Mouse (Mus musculus) CH12.LX (cell line): ENCODE measurements around the gene Gm10644. TPM values are rescaled to one million over a fixed set of nuclear protein-coding genes. Genes with fewer than 3 reads are reported as not detected.

Source experiments
- DNase-seq: peaks from one replicate; pipeline ENCODE4 v3.0.0-alpha.2; 2013; ENCODE audit errors: extremely low read depth
- H3K27ac ChIP-seq: 2 replicates; pipeline ENCODE4 v1.5.1; 2012; ENCODE audit warnings: low read depth, mild to moderate bottlenecking, control low read depth, moderate library complexity; ENCODE audit not compliant: insufficient read depth
- H3K27me3 ChIP-seq: replicated peaks from 2 replicates; pipeline ENCODE3; 2012; ENCODE audit warnings: inconsistent platforms
- H3K36me3 ChIP-seq, 2 experiments: replicated peaks in 1 of 2; 2 replicates each; pipeline versions ENCODE3 to v1.6.1; 2012; ENCODE audit warnings: inconsistent platforms in 1 of 2, low read length in 1 of 2, mild to moderate bottlenecking in 1 of 2, mixed read lengths in 1 of 2, moderate library complexity in 1 of 2; ENCODE audit not compliant: control insufficient read depth in 1 of 2, insufficient read depth in 1 of 2
- H3K4me1 ChIP-seq, 2 experiments: 2 replicates each; pipeline ENCODE4 v1.6.1; 2012; ENCODE audit warnings: inconsistent platforms in 1 of 2, moderate library complexity in 1 of 2; ENCODE audit not compliant: insufficient read depth in 2 of 2, control insufficient read depth in 1 of 2
- H3K4me2 ChIP-seq: 2 replicates; pipeline ENCODE4 v1.6.1; 2012; ENCODE audit warnings: low read depth, mild to moderate bottlenecking, control low read depth; ENCODE audit not compliant: poor library complexity, insufficient read depth, severe bottlenecking
- H3K4me3 ChIP-seq, 3 experiments: fragments of 150-350 bp in 1 of 3; sonication (generic) in 1 of 3; replicated peaks in 1 of 3; 2 replicates each; pipeline versions ENCODE3 to v1.5.1; 2011 to 2012; ENCODE audit warnings: low read depth in 2 of 3, low read length in 2 of 3, mild to moderate bottlenecking in 2 of 3, moderate library complexity in 2 of 3, control low read depth in 1 of 3, improper control_type of control experiment in 1 of 3, inconsistent platforms in 1 of 3, mixed read lengths in 1 of 3; ENCODE audit not compliant: poor library complexity in 1 of 3
- H3K79me2 ChIP-seq: replicated peaks from 2 replicates; pipeline ENCODE4 v1.6.1; 2012; ENCODE audit warnings: mild to moderate bottlenecking, moderate library complexity; ENCODE audit not compliant: control insufficient read depth, poor library complexity, insufficient read depth, severe bottlenecking; ENCODE audit errors: extremely low read depth
- H3K9ac ChIP-seq: 2 replicates; pipeline ENCODE4 v1.6.1; 2012; ENCODE audit warnings: low read depth, mild to moderate bottlenecking, control low read depth, moderate library complexity; ENCODE audit not compliant: insufficient read depth
- H3K9me3 ChIP-seq: replicated peaks from 2 replicates; pipeline ENCODE3; 2012; ENCODE audit warnings: low read length, inconsistent platforms, mixed read lengths
- BHLHE40 ChIP-seq: IDR thresholded peaks from 2 replicates; pipeline ENCODE4 v1.6.1; 2011; ENCODE audit warnings: mild to moderate bottlenecking, low read depth, low read length, improper control_type of control experiment
- CTCF ChIP-seq, 2 experiments: IDR thresholded peaks in 1 of 2; conservative IDR thresholded peaks in 1 of 2; 2 replicates each; pipeline ENCODE4 v1.5.1; 2011 to 2012; ENCODE audit warnings: low read depth in 2 of 2, low read length in 2 of 2, improper control_type of control experiment in 1 of 2, inconsistent platforms in 1 of 2, mild to moderate bottlenecking in 1 of 2, moderate library complexity in 1 of 2
- E2F4 ChIP-seq: IDR thresholded peaks from 2 replicates; pipeline ENCODE4 v1.6.1; 2011; ENCODE audit warnings: low read depth, low read length, improper control_type of control experiment; ENCODE audit not compliant: insufficient replicate concordance
- ELF1 ChIP-seq: IDR thresholded peaks from 2 replicates; pipeline ENCODE4 v1.6.1; 2014; ENCODE audit warnings: low read depth, mild to moderate bottlenecking, inconsistent platforms, low read length, improper control_type of control experiment
- EP300 ChIP-seq: IDR thresholded peaks from 2 replicates; pipeline ENCODE4 v1.6.1; 2011; ENCODE audit warnings: low read length, improper control_type of control experiment
- ETS1 ChIP-seq: conservative IDR thresholded peaks from 2 replicates; pipeline ENCODE4 v1.6.1; 2012; ENCODE audit warnings: low read depth, mild to moderate bottlenecking, inconsistent platforms, low read length, improper control_type of control experiment, moderate library complexity
- GABPA ChIP-seq: IDR thresholded peaks from 2 replicates; pipeline ENCODE4 v1.6.1; 2012; ENCODE audit warnings: low read depth, low read length, improper control_type of control experiment, inconsistent platforms; ENCODE audit not compliant: insufficient replicate concordance
- HCFC1 ChIP-seq: IDR thresholded peaks from 2 replicates; pipeline ENCODE4 v1.6.1; 2012; ENCODE audit warnings: low read depth, mild to moderate bottlenecking, inconsistent platforms, low read length, improper control_type of control experiment
- KAT2A ChIP-seq: IDR thresholded peaks from 2 replicates; pipeline ENCODE4 v1.6.1; 2012; ENCODE audit warnings: low read length, improper control_type of control experiment, inconsistent platforms; ENCODE audit not compliant: insufficient replicate concordance
- MAX ChIP-seq: IDR thresholded peaks from 2 replicates; pipeline ENCODE4 v1.6.1; 2011; ENCODE audit warnings: low read length, improper control_type of control experiment
- MAZ ChIP-seq: IDR thresholded peaks from 2 replicates; pipeline ENCODE4 v1.6.1; 2012; ENCODE audit warnings: low read depth, mild to moderate bottlenecking, inconsistent platforms, low read length, improper control_type of control experiment, moderate library complexity
- MXI1 ChIP-seq: IDR thresholded peaks from 2 replicates; pipeline ENCODE4 v1.6.1; 2011; ENCODE audit warnings: mild to moderate bottlenecking, low read depth, low read length, improper control_type of control experiment
- MYC ChIP-seq: IDR thresholded peaks from 2 replicates; pipeline ENCODE4 v1.6.1; 2011; ENCODE audit warnings: low read depth, mild to moderate bottlenecking, improper control_type of control experiment, low read length
- NELFE ChIP-seq: IDR thresholded peaks from 2 replicates; pipeline ENCODE4 v1.6.1; 2011; ENCODE audit warnings: low read depth, low read length, improper control_type of control experiment
- NRF1 ChIP-seq: IDR thresholded peaks from 2 replicates; pipeline ENCODE4 v1.6.1; 2014; ENCODE audit warnings: low read depth, mild to moderate bottlenecking, inconsistent platforms, low read length, improper control_type of control experiment, moderate library complexity
- PAX5 ChIP-seq: IDR thresholded peaks from 2 replicates; pipeline ENCODE4 v1.6.1; 2012; ENCODE audit warnings: low read length, inconsistent platforms, mixed read lengths
- POLR2AphosphoS2 ChIP-seq: IDR thresholded peaks from 2 replicates; pipeline ENCODE4 v1.6.1; 2011; ENCODE audit warnings: low read depth, low read length, improper control_type of control experiment
- RCOR1 ChIP-seq: conservative IDR thresholded peaks from 2 replicates; pipeline ENCODE4 v1.6.1; 2012; ENCODE audit warnings: low read depth, mild to moderate bottlenecking, inconsistent platforms, low read length, improper control_type of control experiment
- SIN3A ChIP-seq: IDR thresholded peaks from 2 replicates; pipeline ENCODE4 v1.6.1; 2012; ENCODE audit warnings: low read length, improper control_type of control experiment, inconsistent platforms
- TBP ChIP-seq: conservative IDR thresholded peaks from 2 replicates; pipeline ENCODE4 v1.6.1; 2011; ENCODE audit warnings: low read depth, low read length, improper control_type of control experiment
- USF1 ChIP-seq: IDR thresholded peaks from 2 replicates; pipeline ENCODE4 v1.6.1; 2014; ENCODE audit warnings: low read depth, mild to moderate bottlenecking, inconsistent platforms, low read length, improper control_type of control experiment
- USF2 ChIP-seq: conservative IDR thresholded peaks from 2 replicates; pipeline ENCODE4 v1.6.1; 2011; ENCODE audit warnings: low read depth, low read length, improper control_type of control experiment
- ZC3H11A ChIP-seq: IDR thresholded peaks from 2 replicates; pipeline ENCODE4 v1.6.1; 2012; ENCODE audit warnings: low read depth, mild to moderate bottlenecking, inconsistent platforms, low read length, improper control_type of control experiment
- ZMIZ1 ChIP-seq: IDR thresholded peaks from 2 replicates; pipeline ENCODE4 v1.6.1; 2012; ENCODE audit warnings: low read depth, mild to moderate bottlenecking, inconsistent platforms, low read length, improper control_type of control experiment
- ZNF384 ChIP-seq: IDR thresholded peaks from 2 replicates; pipeline ENCODE4 v1.6.1; 2012; ENCODE audit warnings: low read depth, low read length, improper control_type of control experiment, inconsistent platforms
- dilution Hi-C: fragments of 300-500 bp; cut with MboI; formaldehyde crosslinking; loops from 2 replicates; pipeline ENCODE4 v1.14.3; 2020; ENCODE audit warnings: low sequenced_read_pairs; ENCODE audit not compliant: extremely low pct_unique_long_range_greater_than_20kb, extremely low pct_ligation_motif_present
- in situ Hi-C: fragments of 300-500 bp; cut with MboI; formaldehyde crosslinking; loops from 3 replicates; pipeline ENCODE4 v1.14.3; 2019; ENCODE audit warnings: low sequenced_read_pairs, low pct_ligation_motif_present, low pct_unique_long_range_greater_than_20kb, mixed read lengths
- polyA plus RNA-seq: library from polyadenylated mRNA; unstranded; fragments of >175 nt; gene quantifications from 2 replicates; pipeline ENCODE4 v1.2.1, GENCODE M21; 2012; ENCODE audit warnings: low read depth; ENCODE audit not compliant: insufficient read length
- total RNA-seq, 2 experiments: library from RNA; depleted of rRNA; stranded (reverse); fragments of 300-350 nt in 1 of 2; fragments of >200 nt in 1 of 2; gene quantifications; 2 replicates each; pipeline ENCODE4 v1.2.3; 2012 to 2014

The Gm10644 gene
- total and polyA plus RNA-seq, 3 experiments = 0.44 to 1.7 (median 0.58) TPM

DNA sequence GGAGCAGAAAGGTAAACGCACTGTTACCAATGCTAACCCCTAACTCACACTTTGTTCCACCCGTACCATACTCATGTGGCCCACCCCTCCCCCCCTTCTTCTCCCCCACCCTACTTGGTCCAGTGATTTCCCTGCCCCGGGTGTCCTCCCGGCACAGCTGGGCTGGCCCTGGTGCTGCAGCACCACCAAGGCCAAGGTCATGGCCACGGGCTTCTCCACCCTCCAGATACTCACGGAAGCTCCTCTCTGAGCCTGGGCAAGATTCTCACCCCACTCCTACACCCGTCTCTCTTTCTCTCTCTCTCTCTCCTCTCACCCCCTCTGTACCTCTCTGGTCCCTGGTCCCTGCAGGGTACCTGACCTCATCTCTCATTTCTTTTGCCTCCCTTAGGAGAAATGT, 28.7 kb downstream of the Gm10644 start:
- no peaks in the 10 kb centered on the region for H3K27me3 ChIP-seq
- H3K79me2 ChIP-seq = no peaks in the 10 kb centered on the region
- dilution Hi-C loops = no loop called here
- TF ChIP-seq SIN3A = no peak
- TF ChIP-seq USF1 = no peak
- TF ChIP-seq, all 38 proteins: peak for 0
- in situ Hi-C loops = no loop called here
- Histone ChIP-seq H3K9me3 (no peaks in the 10 kb centered on the region), H3K36me3 (peaks cover 24 to 88% of the 10 kb centered on the region in 2 experiments), H3K4me1 (no peaks in the 10 kb centered on the region), H3K4me3 (no peak overlapping the region), H3K9ac (no peak overlapping the region), H3K4me2 (no peak overlapping the region), H3K27ac (no peak overlapping the region)
- DNase-seq = no peak

DNA sequence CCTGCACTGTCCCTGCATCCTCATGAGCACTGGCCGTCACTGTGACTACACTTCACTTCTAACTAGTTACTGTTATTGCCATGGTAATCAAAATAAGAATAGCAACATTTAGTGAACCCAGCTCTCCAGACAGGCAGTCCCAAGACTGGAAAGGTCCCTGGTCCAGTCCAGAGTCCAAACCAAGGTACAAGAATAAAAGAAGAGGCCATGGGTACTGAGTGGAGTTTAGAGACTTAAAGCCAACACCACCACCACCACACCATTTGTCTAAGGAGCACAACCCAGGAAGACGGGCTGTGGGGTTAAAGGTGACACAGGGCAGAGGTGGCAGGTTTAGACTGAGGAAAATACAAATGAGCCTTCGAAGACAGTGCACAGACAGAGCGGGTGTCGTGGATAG, 30.4 kb downstream of the Gm10644 start:
- Histone ChIP-seq H3K79me2 (no peaks in the 10 kb centered on the region), H3K4me2 (no peak overlapping the region), H3K9ac (no peak overlapping the region), H3K27ac (no peak overlapping the region), H3K9me3 (no peaks in the 10 kb centered on the region), H3K4me3 (no peak overlapping the region), H3K27me3 (no peaks in the 10 kb centered on the region), H3K4me1 (no peaks in the 10 kb centered on the region), H3K36me3 (peaks cover 17 to 83% of the 10 kb centered on the region in 2 experiments)
- in situ Hi-C loops (no loop called here), dilution Hi-C loops (no loop called here)
- TF ChIP-seq CTCF (conservative IDR thresholded peaks at IDR 0.05 in 1 of 2, IDR thresholded peaks at IDR 0.05 in 1 of 2; ENCODE audit: low read depth in 2 of 2, low read length in 2 of 2) (no peak), NRF1 (no peak), POLR2AphosphoS2 (no peak), TBP (no peak), PAX5 (no peak), ZC3H11A (no peak), ETS1 (no peak), MAX (no peak), MAZ (no peak), RCOR1 (no peak)
- no peak for DNase-seq

GRCm38 (mm10) chr8:83922727-83923126, 32.3 kb downstream of the Gm10644 start:
- H3K36me3 ChIP-seq = peaks cover 14 to 80% of the 10 kb centered on the region in 2 experiments
- TF ChIP-seq KAT2A (no peak), BHLHE40 (no peak), POLR2AphosphoS2 (no peak), MAX (no peak), GABPA (no peak), NELFE (no peak), NRF1 (no peak), MAZ (no peak), ZNF384 (no peak), ELF1 (no peak), ZC3H11A (no peak), HCFC1 (no peak), RCOR1 (no peak), ZMIZ1 (no peak), MYC (no peak), MXI1 (no peak), USF2 (no peak), E2F4 (no peak), EP300 (no peak), SIN3A (no peak)
- TF ChIP-seq, all 38 proteins: peak for 0
- in situ Hi-C loops = no loop called here
- Histone ChIP-seq H3K9ac (no peak overlapping the region), H3K27me3 (no peaks in the 10 kb centered on the region), H3K4me1 (no peaks in the 10 kb centered on the region), H3K27ac (no peak overlapping the region), H3K4me2 (no peak overlapping the region), H3K4me3 (no peak overlapping the region), H3K79me2 (no peaks in the 10 kb centered on the region), H3K9me3 (no peaks in the 10 kb centered on the region)
- dilution Hi-C loops = no loop called here
- no peak for DNase-seq
